Mouse (Mus musculus) left cerebral cortex, postnatal 4 days (tissue): ENCODE measurements at regions not wholly inside any gene's neighbourhood (a gene's known extent, or its start where the extent isn't known, plus 50 kb on each side); places are given as distances from the start of the nearest gene placed in this dataset.

Experiments used
- DNase-seq: peaks from one replicate; pipeline ENCODE4 v3.0.0-alpha.2; 2022
- intact Hi-C: fragments of 180-260 bp; cut with DNase I; formaldehyde crosslinking; loops from one replicate; pipeline ENCODE4 v1.15.1; 2025

GRCm38 (mm10) chr3:144015236-144015635, 189.8 kb downstream of the Lmo4 start:
- no peak for DNase-seq
- intact Hi-C loops: no loop called here

- intact Hi-C loops: no loop called here
Observed at GRCm38 (mm10) chr3:144013481-144014125, 191.4 kb downstream of the Lmo4 start.

GRCm38 (mm10) chr3:144012820-144013219, 192.2 kb downstream of the Lmo4 start:
- intact Hi-C loops: no loop called here
- DNase-seq: no peak

More at GRCm38 (mm10) chr3:144013481-144014125, 191.4 kb downstream of the Lmo4 start:
- DNase-seq: no peak

GRCm38 (mm10) chr3:144012173-144012572, 192.8 kb downstream of the Lmo4 start:
- intact Hi-C loops: no loop called here
- no peak for DNase-seq

GRCm38 (mm10) chr3:144011456-144012025, 193.5 kb downstream of the Lmo4 start:
- DNase-seq: no peak
- intact Hi-C loops: no loop called here

- no peak for DNase-seq
- intact Hi-C loops: no loop called here
Observed at GRCm38 (mm10) chr3:144010558-144010957, 194.5 kb downstream of the Lmo4 start.

GRCm38 (mm10) chr3:144007111-144007619, 197.9 kb downstream of the Lmo4 start:
- DNase-seq: no peak
- intact Hi-C loops: no loop called here

GRCm38 (mm10) chr3:143997909-143998308, 207.1 kb downstream of the Lmo4 start:
- DNase-seq: no peak
- intact Hi-C loops: no loop called here

- intact Hi-C loops: no loop called here
- no peak for DNase-seq
Observed at GRCm38 (mm10) chr3:143995045-143995444, 210.0 kb downstream of the Lmo4 start.

- intact Hi-C loops: no loop called here
- no peak for DNase-seq
Observed at GRCm38 (mm10) chr3:143988991-143989390, 216.0 kb downstream of the Lmo4 start.

- intact Hi-C loops: no loop called here
- DNase-seq: no peak
Observed at GRCm38 (mm10) chr3:143988037-143988436, 217.0 kb downstream of the Lmo4 start.

- intact Hi-C loops: no loop called here
- DNase-seq: no peak
Observed at GRCm38 (mm10) chr3:143986798-143987197, 218.2 kb downstream of the Lmo4 start.

- intact Hi-C loops: no loop called here
- no peak for DNase-seq
Observed at GRCm38 (mm10) chr3:143986200-143986506, 218.9 kb downstream of the Lmo4 start.

GRCm38 (mm10) chr3:143985349-143986199, 219.4 kb downstream of the Lmo4 start:
- no peak for DNase-seq
- intact Hi-C loops: no loop called here

- DNase-seq: no peak
- intact Hi-C loops: no loop called here
Observed at GRCm38 (mm10) chr3:143978703-143979102, 226.3 kb downstream of the Lmo4 start.

GRCm38 (mm10) chr3:143977886-143978447, 227.1 kb downstream of the Lmo4 start:
- intact Hi-C loops: no loop called here
- no peak for DNase-seq

- intact Hi-C loops: no loop called here
- no peak for DNase-seq
Observed at GRCm38 (mm10) chr3:143973582-143973981, 231.4 kb downstream of the Lmo4 start.

GRCm38 (mm10) chr3:143972351-143972750, 232.7 kb downstream of the Lmo4 start:
- no peak for DNase-seq
- intact Hi-C loops: no loop called here

- intact Hi-C loops: no loop called here
Observed at GRCm38 (mm10) chr3:143970771-143971170, 234.2 kb downstream of the Lmo4 start.

GRCm38 (mm10) chr3:143955508-143955907, 249.5 kb downstream of the Lmo4 start:
- intact Hi-C loops: no loop called here
- DNase-seq: no peak

More at GRCm38 (mm10) chr3:143970771-143971170, 234.2 kb downstream of the Lmo4 start:
- no peak for DNase-seq

- no peak for DNase-seq
- intact Hi-C loops: no loop called here
Observed at GRCm38 (mm10) chr3:143954822-143955221, 250.2 kb downstream of the Lmo4 start.
